Mouse (Mus musculus) kidney, postnatal 36 days (tissue): Measurements from ENCODE around the gene Gm43738.

Experiments
- DNase-seq, 2 experiments: peaks; one replicate each; pipeline ENCODE4 v3.0.0; 2021 to 2022; ENCODE audit warnings: mixed read lengths in 2 of 2

The Gm43738 gene

GRCm38 (mm10) chr3:89100811-89101210, at the start of gene Gm43738:
Gene Gm43738 (minus strand): TSS chr3:89101099.
- DNase-seq = no peak

DNA sequence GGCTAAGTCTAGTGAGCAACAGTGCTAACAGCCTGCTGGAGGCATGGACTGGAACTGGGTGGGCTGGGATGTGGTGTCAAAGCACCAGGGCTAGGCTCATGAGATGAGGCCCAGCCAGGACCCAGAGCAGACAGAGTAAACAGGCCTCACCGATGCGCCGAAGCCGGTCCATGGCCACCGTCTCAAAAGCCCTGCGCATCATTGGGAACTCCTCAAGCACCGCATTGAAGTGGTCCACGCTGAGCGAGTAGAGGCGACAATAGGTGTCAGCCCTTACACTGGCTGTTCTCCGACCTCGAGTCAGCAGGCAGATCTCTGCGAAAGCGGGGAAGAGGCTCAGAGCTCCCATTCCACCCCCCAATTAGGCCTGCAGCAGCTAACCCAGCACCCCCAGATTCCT, 47.7 kb upstream of the Gm43738 start:
- DNase-seq = no peak

- peak in 1 of 2 experiments; percentile 22 for DNase-seq
Observed at GRCm38 (mm10) chr3:89147979-89148311, 47.0 kb upstream of the Gm43738 start.

DNA sequence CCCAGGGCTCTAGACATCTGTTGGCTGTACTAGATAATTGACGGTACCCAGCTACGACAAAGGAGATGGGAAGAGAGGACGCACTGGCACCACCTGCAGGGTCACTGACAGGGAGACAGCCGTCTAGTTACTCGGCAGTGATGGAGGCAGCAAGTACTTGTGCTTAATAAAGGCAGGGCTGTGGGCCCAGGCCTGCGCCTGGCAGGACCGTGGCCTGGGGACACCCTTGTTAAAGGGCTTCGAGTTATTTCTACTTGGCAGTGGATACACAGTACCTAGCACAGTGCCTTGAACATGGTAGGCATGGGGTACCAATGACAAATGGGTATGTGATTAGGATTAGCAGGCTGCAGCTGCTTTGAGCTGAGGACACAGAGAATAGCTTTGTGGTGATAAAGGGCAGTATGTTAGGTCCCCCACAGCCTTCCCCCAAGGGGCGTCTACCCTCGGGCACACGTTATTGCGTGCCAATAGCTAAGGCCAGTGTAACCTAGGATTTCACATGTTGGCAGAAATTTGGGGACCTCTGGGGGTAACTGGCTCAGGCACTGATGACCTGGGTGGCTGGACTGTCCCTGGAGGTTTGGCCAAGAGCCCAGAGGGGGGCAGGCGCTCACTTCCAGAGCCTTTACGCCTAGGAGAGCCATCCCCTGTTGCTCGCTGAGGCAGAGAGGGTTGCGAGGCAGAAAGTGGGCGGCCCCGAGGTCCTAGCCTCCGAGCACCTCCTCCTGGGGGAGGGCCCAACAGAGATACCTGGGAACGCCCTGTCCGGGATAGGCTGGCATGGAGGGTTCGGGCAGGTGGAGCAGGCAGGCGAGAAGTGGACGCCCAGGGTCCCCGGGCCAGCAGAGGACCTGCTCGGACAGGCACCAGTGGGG, 46.4 kb upstream of the Gm43738 start:
- peak; percentile 78 to 83 for DNase-seq

DNA sequence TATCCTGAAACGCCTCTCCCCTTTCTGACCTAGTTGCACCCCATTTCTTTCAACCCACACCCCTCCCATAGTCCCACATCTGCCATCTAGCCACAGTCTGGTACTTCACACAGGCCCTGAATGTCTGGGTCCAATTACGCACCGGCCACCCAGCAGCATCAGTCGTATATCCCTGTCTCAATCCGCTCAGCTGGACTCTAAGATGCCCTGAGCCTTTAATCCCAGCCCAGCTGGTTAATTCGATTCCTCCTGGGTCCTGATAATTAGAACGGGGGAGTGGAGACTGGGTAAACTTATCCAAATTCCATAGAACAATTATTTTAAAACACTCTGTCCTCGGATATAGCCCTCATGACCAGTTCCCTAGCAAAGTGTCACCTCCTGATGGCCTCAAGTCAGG, 44.7 kb upstream of the Gm43738 start:
- DNase-seq = no peak

GRCm38 (mm10) chr3:89144821-89145220, 43.9 kb upstream of the Gm43738 start:
- peak; percentile 68 to 81 for DNase-seq

GRCm38 (mm10) chr3:89136365-89136764, 35.5 kb upstream of the Gm43738 start:
- peak; percentile 85 to 93 for DNase-seq

GRCm38 (mm10) chr3:89135958-89136357, 35.1 kb upstream of the Gm43738 start, which contains the start of gene Pklr:
Gene Pklr (plus strand): TSS chr3:89136142.
- no peak for DNase-seq

DNA sequence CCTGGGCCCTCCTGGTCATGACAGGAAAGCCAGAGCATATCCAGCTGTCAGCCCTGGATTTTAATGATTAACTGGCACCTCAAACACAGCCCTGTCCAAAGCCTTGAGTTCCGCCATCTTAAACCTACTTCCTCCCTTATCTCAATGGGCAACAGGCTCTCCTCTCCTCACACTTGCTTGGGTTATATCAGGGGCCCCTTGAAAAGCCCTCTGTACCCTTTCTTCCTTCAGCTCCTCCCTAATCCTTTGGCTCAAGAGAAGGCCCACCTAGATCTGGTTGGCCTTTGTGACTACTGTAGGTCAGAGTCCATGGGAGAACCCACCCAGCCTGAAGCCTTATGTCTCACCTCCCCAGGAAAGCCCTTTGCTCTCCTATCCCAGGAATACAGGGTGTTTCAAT, 32.9 kb upstream of the Gm43738 start:
- no peak for DNase-seq

DNA sequence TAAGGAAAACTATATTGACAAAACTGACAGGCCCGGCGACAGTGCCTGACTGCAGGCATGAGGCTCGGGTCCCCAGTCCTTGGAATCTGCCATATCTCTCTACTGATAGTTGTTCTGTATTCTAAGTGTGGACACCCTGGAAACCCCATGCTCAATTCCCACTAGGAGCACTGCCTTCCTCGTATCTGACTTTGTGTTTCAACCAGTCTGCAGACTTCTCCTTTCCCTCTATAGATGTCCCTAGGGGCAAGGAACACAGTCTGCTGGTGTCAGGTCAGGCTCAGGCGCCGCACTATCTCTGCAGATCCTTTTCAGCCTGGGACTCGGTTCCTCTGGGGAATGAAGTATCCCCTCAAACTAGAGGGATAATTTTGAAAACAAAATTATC, 32.2 kb upstream of the Gm43738 start:
- DNase-seq = no peak

DNA sequence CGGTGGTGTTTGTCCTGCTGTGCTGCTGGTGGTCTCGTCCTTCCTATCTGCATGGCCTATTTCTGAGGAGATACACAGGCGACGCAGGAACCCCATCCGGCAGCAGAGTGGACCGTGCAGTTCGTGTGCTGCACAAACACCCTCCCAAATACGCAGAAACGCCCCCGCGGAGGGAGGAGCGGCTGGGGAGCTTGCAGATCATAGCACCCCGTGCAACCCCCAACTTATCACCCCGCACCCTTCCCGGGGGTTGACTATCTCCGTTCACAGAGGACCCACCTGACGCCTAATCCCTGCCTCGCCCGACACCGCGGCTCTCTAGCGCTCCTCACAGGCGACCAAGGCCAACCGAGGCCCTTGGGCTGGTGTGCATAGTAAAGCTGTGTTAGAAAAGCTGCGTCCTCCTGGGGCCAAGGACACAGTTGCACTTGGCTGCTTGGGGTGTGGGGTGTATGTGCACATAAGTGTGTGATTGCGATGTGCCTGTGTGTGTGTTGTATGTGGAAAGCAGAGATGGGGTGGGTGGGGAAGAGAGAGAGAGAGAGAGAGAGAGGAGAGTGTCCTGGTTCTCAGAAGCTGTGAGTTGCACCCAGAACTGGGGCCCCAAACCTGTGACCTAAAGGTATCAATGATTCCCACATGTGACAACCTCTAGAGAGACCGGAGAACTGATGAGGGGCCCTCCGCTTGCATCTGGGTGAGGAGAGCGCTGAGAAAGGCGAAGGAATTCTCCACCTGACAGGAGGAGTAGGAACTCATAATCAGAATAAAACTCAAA, 31.6 kb upstream of the Gm43738 start:
- DNase-seq = peak in 1 of 2 experiments; percentile 56

GRCm38 (mm10) chr3:89131816-89132215, 30.9 kb upstream of the Gm43738 start:
- DNase-seq = no peak

GRCm38 (mm10) chr3:89129908-89130307, 29.0 kb upstream of the Gm43738 start:
- no peak for DNase-seq

GRCm38 (mm10) chr3:89125981-89126380, 25.1 kb upstream of the Gm43738 start:
- no peak for DNase-seq

DNA sequence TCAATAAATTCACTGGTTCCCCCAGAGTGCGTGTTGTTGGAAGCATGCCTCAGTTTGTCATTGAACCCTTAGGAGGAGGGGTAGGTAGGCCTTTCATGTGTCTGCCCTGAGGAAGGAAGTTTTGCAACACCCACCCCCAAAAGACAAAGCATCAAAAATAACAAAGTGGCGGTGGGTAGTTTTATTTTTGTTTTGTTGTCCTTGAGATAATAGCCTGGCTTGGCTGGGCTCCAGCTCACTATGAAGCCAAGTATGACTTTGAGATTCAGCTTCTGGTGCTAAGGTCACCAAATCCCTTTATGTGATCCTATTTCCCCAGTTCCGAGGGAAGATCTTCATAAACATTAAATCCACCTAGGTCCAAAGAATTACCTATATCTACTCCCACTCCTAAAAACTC, 23.3 kb upstream of the Gm43738 start:
- peak in 1 of 2 experiments; percentile 60 for DNase-seq

- DNase-seq = peak in 1 of 2 experiments; percentile 40
Observed at GRCm38 (mm10) chr3:89123313-89123712, 22.4 kb upstream of the Gm43738 start.

DNA sequence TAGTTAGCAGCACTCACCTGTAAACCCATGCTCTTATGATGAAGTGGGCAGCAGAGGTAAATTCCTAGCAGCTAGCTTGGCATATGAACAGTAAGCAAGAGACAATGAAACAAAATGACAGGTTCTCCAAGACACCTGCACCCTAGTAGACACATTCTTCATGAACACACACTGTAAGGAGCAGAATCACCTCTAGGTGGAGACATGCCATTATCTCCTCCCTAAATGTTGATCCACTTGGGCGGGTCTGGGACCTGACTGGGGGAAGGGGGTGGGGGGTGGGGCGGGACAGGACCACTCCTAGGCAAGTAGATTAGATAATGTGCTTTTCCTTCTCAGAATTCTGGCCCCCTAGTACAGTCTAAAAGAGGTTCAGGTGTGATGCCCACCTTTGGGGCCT, 14.6 kb upstream of the Gm43738 start:
- peak; percentile 50 to 54 for DNase-seq

- peak; percentile 30 to 66 for DNase-seq
Observed at GRCm38 (mm10) chr3:89113058-89113457, 12.2 kb upstream of the Gm43738 start.

GRCm38 (mm10) chr3:89108146-89108545, 7.2 kb upstream of the Gm43738 start:
- DNase-seq = no peak

DNA sequence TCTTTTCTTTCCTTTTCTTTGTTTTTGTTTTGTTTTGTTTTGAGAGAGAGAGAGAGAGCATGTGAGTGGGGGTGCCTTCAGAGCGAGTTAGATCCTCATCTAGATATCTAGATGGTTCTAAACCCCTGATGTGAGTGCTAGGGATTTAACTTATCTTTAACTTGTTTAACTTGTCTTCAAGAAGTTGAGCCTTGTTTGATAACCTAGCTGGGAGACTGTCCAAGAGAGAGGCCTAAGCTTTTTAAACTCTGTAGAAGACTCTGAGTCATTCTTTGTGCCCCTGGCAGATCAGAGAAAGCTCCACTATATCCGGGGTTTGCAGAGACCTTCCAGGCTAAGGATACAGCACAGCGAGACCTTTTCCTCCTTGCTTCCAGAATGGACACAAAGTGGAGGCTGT, 6.6 kb upstream of the Gm43738 start:
- no peak for DNase-seq

DNA sequence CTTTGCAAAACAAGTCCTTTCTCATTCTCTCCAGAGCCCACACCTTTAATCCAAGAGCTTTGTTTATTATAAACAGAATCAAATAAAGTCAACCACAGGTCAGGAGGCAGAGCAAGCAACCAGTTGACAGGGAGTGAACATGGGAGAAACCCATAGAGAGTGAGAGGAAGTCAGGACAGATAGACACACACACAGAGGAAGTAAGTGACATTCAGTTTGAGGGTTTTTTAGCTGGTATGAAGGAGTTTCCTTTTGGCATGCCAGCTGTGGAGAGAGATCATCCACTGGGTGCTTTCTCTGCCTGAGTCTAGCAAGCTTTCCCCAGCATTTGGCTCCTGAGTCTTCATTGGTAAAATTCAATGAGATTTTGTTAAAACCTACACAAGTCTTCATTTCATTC, 6.0 kb upstream of the Gm43738 start:
- no peak for DNase-seq

GRCm38 (mm10) chr3:89103291-89103595, 2.3 kb upstream of the Gm43738 start:
- DNase-seq = no peak

GRCm38 (mm10) chr3:89102495-89103290, 1.8 kb upstream of the Gm43738 start:
- DNase-seq = no peak
